Mouse (Mus musculus) heart, embryonic 15.5 days (tissue): Measurements from ENCODE around the gene Agpat3. TPM values are rescaled to one million over a fixed set of nuclear protein-coding genes. Genes with fewer than 3 reads are reported as not detected.

ENCODE experiments used
- ATAC-seq: fragments of 200-750 bp; cut with Nextera tagmentation; replicated peaks from 2 replicates; pipeline ENCODE4 v1.8.0; 2017; ENCODE audit warnings: low read depth, moderate TSS enrichment; ENCODE audit not compliant: insufficient number of reproducible peaks, insufficient read depth, low FRiP score
- H3K27ac ChIP-seq: fragments of 300-500 bp; sonication (generic); 2 replicates; pipeline ENCODE4 v1.5.1; 2015; ENCODE audit warnings: mild to moderate bottlenecking, inconsistent platforms
- H3K27me3 ChIP-seq: fragments of 300-500 bp; sonication (generic); 2 replicates; pipeline ENCODE4 v1.6.1; 2015; ENCODE audit warnings: inconsistent platforms
- H3K36me3 ChIP-seq: fragments of 300-500 bp; sonication (generic); 2 replicates; pipeline ENCODE4 v1.6.1; 2015; ENCODE audit warnings: mild to moderate bottlenecking, inconsistent platforms
- H3K4me1 ChIP-seq: fragments of 300-500 bp; sonication (generic); replicated peaks from 2 replicates; pipeline ENCODE4 v1.6.1; 2015; ENCODE audit warnings: inconsistent platforms
- H3K4me2 ChIP-seq: fragments of 300-500 bp; sonication (generic); 2 replicates; pipeline ENCODE4 v1.6.1; 2015; ENCODE audit warnings: inconsistent platforms, mild to moderate bottlenecking, moderate library complexity
- H3K4me3 ChIP-seq: fragments of 300-500 bp; sonication (generic); 2 replicates; pipeline ENCODE4 v1.5.1; 2015; ENCODE audit warnings: mild to moderate bottlenecking, inconsistent platforms
- H3K9ac ChIP-seq: fragments of 300-500 bp; sonication (generic); 2 replicates; pipeline ENCODE4 v1.6.1; 2015; ENCODE audit warnings: mild to moderate bottlenecking, inconsistent platforms
- H3K9me3 ChIP-seq: fragments of 300-500 bp; sonication (generic); replicated peaks from 2 replicates; pipeline ENCODE4 v1.6.1; 2016; ENCODE audit warnings: inconsistent platforms
- WGBS: fragments of 180-500 bp; shearing (Covaris S2); methylation state at CpG from one replicate; pipeline ENCODE4 v1.1.7; 2015; ENCODE audit warnings: mixed read lengths; 5-methylcytosine and 5-hydroxymethylcytosine counted together
- polyA plus RNA-seq: library from polyadenylated mRNA; unstranded; fragments of >200 nt; fragmentation: Nextera tagmentation; extraction: Ambion mirVana; gene quantifications from 2 replicates; pipeline ENCODE4 v1.2.1, GENCODE M21; 2015

Agpat3 gene
- polyA plus RNA-seq, 1 experiment from 2014 or later, result 54.2 TPM

DNA sequence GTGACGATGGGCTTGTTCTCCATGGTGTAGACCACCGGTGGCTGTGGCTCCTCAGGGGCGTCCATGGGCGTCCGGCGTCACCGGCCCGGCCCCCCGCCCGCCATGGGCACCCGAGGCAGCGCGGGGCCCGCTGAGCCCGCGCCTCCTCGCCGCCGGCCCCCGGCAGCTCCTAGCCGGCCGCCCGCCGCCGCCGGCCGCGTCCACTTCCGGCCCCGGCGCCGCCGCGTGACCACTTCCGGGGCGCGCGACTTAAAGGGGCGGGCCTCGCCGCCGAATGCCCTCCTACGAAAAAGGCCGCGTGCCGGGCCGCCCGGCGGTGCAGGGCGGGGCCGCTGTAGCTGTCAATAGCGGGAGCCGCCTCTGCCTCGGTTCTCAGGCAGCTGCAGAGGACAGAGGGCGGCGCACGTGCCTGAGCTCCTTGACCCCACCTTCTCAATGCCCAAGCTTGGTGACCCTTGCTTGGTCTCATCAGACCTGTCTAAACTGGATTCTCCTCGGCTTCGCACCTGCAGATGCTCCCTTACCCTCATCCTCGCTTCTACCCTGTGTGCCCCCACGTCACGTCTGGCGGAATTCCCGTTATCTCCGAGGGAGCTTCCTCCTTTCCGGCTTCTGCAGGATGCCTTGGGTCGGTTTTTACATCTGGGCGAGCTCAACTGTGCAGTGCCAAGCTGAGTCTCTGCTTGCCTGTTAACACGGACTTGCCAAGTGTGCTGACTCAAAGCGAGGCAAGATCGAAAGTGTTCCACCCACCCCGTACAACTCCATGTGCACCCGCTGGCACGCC, 107.7 kb downstream of the Agpat3 start, which contains the start of gene Trappc10:
Gene Trappc10 (minus strand): TSS at position 204 of the 787 bp plus-strand sequence.
- Histone ChIP-seq H3K36me3 (no peaks in the 10 kb centered on the region), H3K27ac (peak within 1 kb of the TSS; percentile 62), H3K4me1 (peaks cover 18% of the 10 kb centered on the region), H3K4me3 (peak within 1 kb of the TSS; percentile 75), H3K27me3 (no peaks in the 10 kb centered on the region), H3K4me2 (peak within 1 kb of the TSS; percentile 95), H3K9ac (peak within 1 kb of the TSS; percentile 79), H3K9me3 (no peaks in the 10 kb centered on the region)
- under 1% methylated on average over 70 of the region's 74 CpGs for WGBS
- peak; percentile 95 for ATAC-seq

DNA sequence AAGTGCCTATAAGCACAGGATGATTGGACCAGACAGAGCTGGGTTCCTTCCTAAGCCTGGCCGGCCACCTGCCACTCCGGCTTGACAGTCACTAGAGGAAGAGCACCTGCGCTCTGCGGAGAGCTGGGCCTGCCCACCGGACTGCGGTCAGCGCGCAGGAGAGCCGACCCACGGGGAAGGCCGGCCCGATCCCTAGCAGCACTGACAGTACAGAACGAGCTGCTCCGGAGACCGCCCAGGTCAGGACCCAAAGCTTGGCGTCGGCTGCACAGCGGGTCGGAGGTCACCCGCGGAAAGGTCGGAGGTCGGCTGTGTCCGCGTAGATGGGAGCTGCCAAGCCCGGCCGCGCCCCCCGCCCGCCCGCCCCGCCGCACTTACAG, 108.2 kb downstream of the Agpat3 start:
- under 1% methylated on average over 19 of the region's 33 CpGs for WGBS
- Histone ChIP-seq H3K27ac (peak overlapping the region; percentile 62), H3K27me3 (no peaks in the 10 kb centered on the region), H3K36me3 (no peaks in the 10 kb centered on the region), H3K9me3 (no peaks in the 10 kb centered on the region), H3K9ac (peak overlapping the region; percentile 79), H3K4me3 (peak overlapping the region; percentile 75), H3K4me2 (peak overlapping the region; percentile 95), H3K4me1 (peaks cover 18% of the 10 kb centered on the region)
- peak; percentile 45 for ATAC-seq

DNA sequence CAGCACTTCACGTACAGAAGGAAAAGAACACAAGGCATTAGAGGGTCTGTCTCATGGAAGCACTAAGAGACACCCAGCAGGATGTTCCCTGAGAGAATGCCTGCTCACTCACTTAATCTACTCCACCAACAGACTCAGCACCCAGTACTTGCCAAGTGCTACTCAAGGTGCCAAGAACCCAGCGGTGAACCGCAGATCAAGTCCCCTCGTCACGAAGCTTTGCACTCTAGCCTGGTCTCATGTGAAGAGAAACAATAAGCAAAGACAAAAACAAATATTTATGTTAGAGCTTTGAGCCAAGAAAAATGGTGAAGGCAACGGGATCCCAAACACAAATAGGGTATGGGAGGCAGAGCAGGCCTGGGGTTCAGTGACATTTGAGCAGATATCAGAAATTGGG, 113.4 kb downstream of the Agpat3 start:
- WGBS, result 83% methylated on average over 6 of the region's 6 CpGs
- H3K4me1 ChIP-seq, result peaks cover 12% of the 10 kb centered on the region
- no peaks in the 10 kb centered on the region for H3K36me3 ChIP-seq
- H3K27ac ChIP-seq, result no peak overlapping the region
- no peak overlapping the region for H3K9ac ChIP-seq
- H3K4me3 ChIP-seq, result no peak overlapping the region
- H3K9me3 ChIP-seq, result no peaks in the 10 kb centered on the region
- H3K4me2 ChIP-seq, result no peak overlapping the region
- no peaks in the 10 kb centered on the region for H3K27me3 ChIP-seq
- ATAC-seq, result no peak

DNA sequence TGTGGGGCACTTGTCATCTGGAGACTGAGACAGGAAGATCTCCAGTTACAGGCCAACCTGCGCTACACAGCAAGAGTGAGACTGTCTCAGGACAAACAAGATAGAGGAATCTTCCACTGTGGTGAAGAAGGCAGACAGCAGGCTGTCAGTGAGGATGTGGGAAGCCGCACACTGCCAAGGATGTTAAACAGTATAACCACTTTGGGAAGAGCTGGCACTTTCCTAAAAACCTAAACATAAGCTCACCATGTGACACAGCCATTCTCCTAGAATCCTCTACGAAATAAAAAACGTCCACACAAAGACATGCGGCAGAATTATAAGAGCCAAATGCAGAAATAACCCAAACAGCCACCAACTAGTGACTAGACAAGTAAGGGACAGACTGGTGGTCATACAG, 114.0 kb downstream of the Agpat3 start:
- no peak overlapping the region for H3K9ac ChIP-seq
- H3K9me3 ChIP-seq, result no peaks in the 10 kb centered on the region
- peaks cover 9% of the 10 kb centered on the region for H3K4me1 ChIP-seq
- 90% methylated on average over 5 of the region's 5 CpGs for WGBS
- no peak overlapping the region for H3K4me2 ChIP-seq
- H3K27ac ChIP-seq, result no peak overlapping the region
- no peak overlapping the region for H3K4me3 ChIP-seq
- no peak for ATAC-seq
- H3K27me3 ChIP-seq, result no peaks in the 10 kb centered on the region
- no peaks in the 10 kb centered on the region for H3K36me3 ChIP-seq

DNA sequence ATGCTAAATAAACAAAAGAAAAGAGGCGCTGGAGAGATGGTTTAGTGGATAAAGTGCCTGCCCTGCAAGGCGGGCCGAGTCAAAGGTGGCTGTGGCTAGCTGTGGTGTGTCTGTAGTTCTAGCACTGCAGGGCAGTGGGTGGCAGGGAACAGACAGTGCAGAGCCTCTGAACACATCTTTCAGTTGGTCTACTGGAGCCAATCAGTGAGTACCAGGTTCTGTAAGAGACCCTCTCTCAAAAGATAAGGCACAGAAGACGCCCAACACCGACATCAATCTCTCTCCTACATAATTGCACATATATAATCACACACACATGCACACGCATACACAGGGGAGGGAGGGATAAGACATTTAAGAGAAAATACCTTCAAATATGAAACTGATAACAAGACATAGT, 114.5 kb downstream of the Agpat3 start:
- Histone ChIP-seq H3K27me3 (no peaks in the 10 kb centered on the region), H3K4me1 (peaks cover 4% of the 10 kb centered on the region), H3K4me3 (no peak overlapping the region), H3K9me3 (no peaks in the 10 kb centered on the region), H3K36me3 (no peaks in the 10 kb centered on the region), H3K27ac (no peak overlapping the region), H3K9ac (no peak overlapping the region), H3K4me2 (no peak overlapping the region)
- WGBS, result 85% methylated on average over 6 of the region's 6 CpGs
- no peak for ATAC-seq

DNA sequence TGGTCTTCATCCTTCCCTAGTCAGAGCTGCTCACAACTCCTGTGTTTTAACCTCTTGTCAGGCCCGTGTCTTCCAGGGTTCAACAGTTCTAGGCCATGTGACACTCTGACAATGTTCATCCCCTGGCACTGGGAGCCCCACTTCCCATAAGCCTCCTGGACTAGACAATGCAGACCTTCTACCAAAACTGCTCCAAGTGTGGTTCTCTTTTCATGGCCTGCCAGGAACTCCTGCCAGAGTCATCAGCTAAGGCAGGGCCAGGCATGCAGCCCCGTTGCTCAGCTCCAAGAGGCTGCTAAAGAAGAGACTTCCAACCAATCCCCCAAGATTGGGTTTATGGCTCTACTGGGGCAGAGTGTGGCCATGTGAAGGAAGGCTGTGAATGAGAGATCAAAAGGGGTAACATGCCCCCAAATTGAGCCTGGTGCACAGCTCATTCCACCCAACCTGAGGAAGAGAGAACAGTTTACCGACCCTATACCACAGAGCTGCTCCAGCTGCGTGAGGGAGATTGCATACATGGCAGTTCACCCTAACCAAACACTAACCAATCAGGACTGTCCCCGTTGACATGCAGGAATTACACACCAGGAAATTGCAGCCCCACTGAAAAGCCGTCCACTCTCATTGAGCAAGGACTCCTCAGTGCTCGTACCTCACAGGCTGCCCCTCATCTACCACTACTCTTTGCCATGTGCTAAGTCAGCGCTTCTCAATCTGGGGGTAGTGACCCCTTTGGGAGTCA, 115.2 kb downstream of the Agpat3 start:
- no peak overlapping the region for H3K27ac ChIP-seq
- no peak overlapping the region for H3K4me3 ChIP-seq
- no peak for ATAC-seq
- 69% methylated on average over 8 of the region's 8 CpGs for WGBS
- no peak overlapping the region for H3K9ac ChIP-seq
- no peaks in the 10 kb centered on the region for H3K27me3 ChIP-seq
- H3K9me3 ChIP-seq, result no peaks in the 10 kb centered on the region
- H3K4me2 ChIP-seq, result no peak overlapping the region
- H3K4me1 ChIP-seq, result peaks cover 3% of the 10 kb centered on the region
- H3K36me3 ChIP-seq, result no peaks in the 10 kb centered on the region

DNA sequence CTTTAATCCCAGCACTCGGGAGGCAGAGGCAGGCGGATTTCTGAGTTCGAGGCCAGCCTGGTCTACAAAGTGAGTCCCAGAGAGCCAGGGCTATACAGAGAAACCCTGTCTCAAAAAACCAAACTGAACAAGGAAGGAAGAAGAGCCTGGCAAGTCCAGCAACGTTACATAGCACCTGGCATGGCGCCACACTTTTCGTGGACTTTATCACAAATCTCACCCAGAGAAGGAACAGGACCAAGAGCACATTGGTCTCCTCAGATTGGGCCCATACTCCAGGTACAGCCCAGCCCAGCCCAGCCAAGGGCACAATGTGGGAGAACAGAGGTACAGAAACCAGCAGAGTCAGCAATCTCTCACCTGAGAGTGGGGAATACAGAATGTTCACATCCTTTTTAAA, 118.5 kb downstream of the Agpat3 start:
- no peak for ATAC-seq

DNA sequence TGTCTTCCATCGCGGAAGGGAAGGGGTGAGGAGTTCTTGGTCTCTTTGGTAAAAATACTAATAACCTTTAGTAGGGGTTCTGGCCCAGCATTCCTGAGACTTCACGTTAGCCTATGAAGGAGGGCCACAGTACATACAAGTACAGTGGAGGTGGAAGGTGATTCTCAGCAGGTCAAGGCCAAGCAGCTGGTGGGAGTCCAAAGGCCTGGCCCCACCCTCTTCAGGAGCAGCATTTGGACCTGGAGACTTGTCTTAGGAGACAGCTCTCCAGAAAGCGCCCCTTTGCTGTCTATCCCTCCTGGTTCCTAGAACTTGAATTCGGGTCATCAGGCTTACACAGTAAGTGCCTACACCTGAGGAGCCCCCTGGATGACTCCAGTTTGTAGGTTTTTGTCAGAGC, 119.1 kb downstream of the Agpat3 start:
- Histone ChIP-seq H3K9ac (no peak overlapping the region), H3K9me3 (no peaks in the 10 kb centered on the region), H3K36me3 (peaks cover 16% of the 10 kb centered on the region; the same call in 1 of the 2 replicates), H3K27me3 (no peaks in the 10 kb centered on the region), H3K4me1 (peaks cover 3% of the 10 kb centered on the region), H3K4me2 (no peak overlapping the region), H3K27ac (no peak overlapping the region), H3K4me3 (no peak overlapping the region)
- no peak for ATAC-seq
- 86% methylated on average over 5 of the region's 5 CpGs for WGBS

More for the DNA sequence above, 118.5 kb downstream of the Agpat3 start:
- Histone ChIP-seq H3K9ac (no peak overlapping the region), H3K36me3 (peaks cover 11% of the 10 kb centered on the region; the same call in 1 of the 2 replicates), H3K4me3 (no peak overlapping the region), H3K4me1 (peaks cover 3% of the 10 kb centered on the region), H3K27me3 (no peaks in the 10 kb centered on the region), H3K27ac (no peak overlapping the region), H3K4me2 (no peak overlapping the region), H3K9me3 (no peaks in the 10 kb centered on the region)
- WGBS, result 70% methylated on average over 6 of the region's 6 CpGs

DNA sequence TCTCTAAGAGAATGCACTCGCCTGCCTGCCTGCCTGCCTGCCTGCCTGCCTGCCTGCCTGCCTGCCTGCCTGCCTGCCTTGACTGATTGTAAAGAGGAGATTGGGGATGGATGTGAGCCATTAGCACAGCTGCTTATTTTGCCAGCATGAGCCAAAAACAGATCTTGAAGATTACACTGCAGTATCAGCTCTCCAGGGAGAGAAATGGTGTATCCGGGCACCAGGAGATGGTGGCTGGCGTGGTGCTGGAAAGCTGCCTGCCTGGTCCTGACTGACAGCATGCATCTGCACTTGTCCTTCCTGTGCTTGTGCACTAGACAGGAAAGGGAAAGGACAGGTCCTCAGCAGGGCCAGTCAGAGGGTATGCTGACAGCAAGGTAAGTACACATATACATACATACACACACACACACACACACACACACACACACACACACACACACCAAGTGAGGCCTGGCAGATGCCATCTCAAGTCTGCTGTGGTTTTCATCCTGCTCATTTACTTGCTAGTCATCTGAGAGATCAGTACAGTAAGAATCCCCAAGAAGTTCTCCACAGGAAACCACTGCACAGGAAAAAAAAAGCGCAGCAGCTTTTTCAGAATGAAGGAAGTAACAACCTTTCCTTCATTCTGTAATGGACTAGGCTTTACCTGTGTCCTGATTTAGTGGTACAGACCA, 119.8 kb downstream of the Agpat3 start:
- no peak overlapping the region for H3K9ac ChIP-seq
- H3K9me3 ChIP-seq, result no peaks in the 10 kb centered on the region

DNA sequence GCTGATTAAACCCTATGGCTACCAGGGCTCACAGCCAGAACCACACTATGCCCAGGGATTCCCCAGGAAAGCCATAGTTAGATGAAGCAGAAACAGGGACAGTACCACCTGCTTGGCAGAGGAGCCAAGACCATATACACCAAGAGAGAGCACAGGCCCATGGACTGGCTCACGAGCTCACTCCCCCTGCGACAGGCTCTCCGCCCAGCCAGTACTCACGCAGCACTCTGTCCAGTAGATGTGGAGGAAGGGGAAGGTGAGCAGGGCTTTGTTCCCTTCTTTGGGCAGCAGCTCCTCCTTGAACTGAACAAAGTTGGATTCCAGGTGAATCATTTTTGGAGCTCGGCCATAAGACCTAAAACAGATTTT, 123.7 kb downstream of the Agpat3 start:
- no peak overlapping the region for H3K4me3 ChIP-seq
- H3K9me3 ChIP-seq, result no peaks in the 10 kb centered on the region
- no peaks in the 10 kb centered on the region for H3K27me3 ChIP-seq
- H3K27ac ChIP-seq, result no peak overlapping the region
- no peaks in the 10 kb centered on the region; the same call in 1 of the 2 replicates for H3K4me1 ChIP-seq
- no peak overlapping the region for H3K9ac ChIP-seq
- H3K4me2 ChIP-seq, result no peak overlapping the region
- H3K36me3 ChIP-seq, result peaks cover 21% of the 10 kb centered on the region; the same call in 1 of the 2 replicates
- no peak for ATAC-seq
- WGBS, result 86% methylated on average over 5 of the region's 5 CpGs

More for the DNA sequence above, 119.8 kb downstream of the Agpat3 start:
- Histone ChIP-seq H3K4me2 (no peak overlapping the region), H3K27ac (no peak overlapping the region), H3K4me3 (no peak overlapping the region), H3K4me1 (peaks cover 3% of the 10 kb centered on the region), H3K36me3 (peaks cover 21% of the 10 kb centered on the region; the same call in 1 of the 2 replicates), H3K27me3 (no peaks in the 10 kb centered on the region)
- WGBS, result 82% methylated on average over 4 of the region's 4 CpGs
- ATAC-seq, result no peak

DNA sequence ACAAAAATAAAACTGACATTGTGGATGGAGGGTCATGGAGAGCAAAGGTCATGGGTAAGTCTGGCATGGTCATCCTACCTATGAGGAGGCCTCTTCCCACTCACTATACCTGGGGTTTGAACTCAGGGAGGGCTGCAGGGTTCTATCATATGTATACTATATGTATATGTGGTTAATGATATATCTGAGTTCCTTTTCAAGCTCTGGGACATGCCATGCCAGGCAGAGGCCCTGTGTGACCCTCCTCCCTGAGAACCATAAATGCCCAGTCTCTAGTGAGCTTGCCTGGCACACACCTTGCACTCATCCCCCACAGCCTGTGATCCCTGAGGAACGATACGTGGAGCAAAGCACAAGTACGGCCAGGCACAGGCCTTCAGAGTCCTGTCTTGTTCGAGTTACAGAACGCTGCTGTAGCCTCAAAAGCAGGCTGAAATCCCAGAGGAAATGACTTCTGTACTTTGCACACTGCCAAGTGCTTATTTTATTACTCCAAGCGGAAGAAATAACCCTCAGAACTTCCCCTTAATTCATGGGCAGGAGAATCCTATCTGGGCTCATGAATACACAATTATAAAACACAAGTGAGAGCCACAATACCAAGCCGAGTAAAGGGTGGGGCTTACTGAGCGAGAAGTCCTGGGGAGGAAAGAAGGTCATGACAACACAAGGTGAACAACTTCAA, 124.3 kb downstream of the Agpat3 start:
- H3K36me3 ChIP-seq, result peaks cover 21% of the 10 kb centered on the region; the same call in 1 of the 2 replicates
- no peak for ATAC-seq

More for the DNA sequence above, 124.3 kb downstream of the Agpat3 start:
- H3K4me1 ChIP-seq, result peaks cover 2% of the 10 kb centered on the region; the same call in 1 of the 2 replicates
- WGBS, result 78% methylated on average over 8 of the region's 8 CpGs
- no peak overlapping the region for H3K9ac ChIP-seq
- no peaks in the 10 kb centered on the region for H3K9me3 ChIP-seq
- no peak overlapping the region for H3K4me3 ChIP-seq
- no peak overlapping the region for H3K4me2 ChIP-seq
- H3K27me3 ChIP-seq, result no peaks in the 10 kb centered on the region
- no peak overlapping the region for H3K27ac ChIP-seq
